In genomic region chr13:24623631-24624030, GRCm38 (mm10) we compare ENCODE assay signal across 27 mouse cellular contexts.
"Had no signal": no experiment of that assay in that cellular context is flagged by ENCODE, and none has a peak within 500 bp of the region (broad histone marks: within the 10 kb centered on the region; RNA-seq: fewer than 3 reads in every experiment).

No protein-coding gene starts in this region.

- H3K9me3 ChIP-seq: heart, embryonic 13.5 days; heart, embryonic 15.5 days; hindbrain, embryonic 13.5 days; hindbrain, embryonic 15.5 days; kidney, embryonic 15.5 days; limb, embryonic 10.5 days; limb, embryonic 12.5 days; liver, embryonic 13.5 days; liver, embryonic 15.5 days had no signal

- H3K9ac ChIP-seq: heart, embryonic 13.5 days; heart, embryonic 15.5 days; hindbrain, embryonic 13.5 days; hindbrain, embryonic 15.5 days; kidney, embryonic 15.5 days; limb, embryonic 12.5 days; liver, embryonic 13.5 days; liver, embryonic 15.5 days had no signal

- ATAC-seq: hindbrain, postnatal 0 days; intestine, embryonic 16.5 days had no signal

- H3K27me3 ChIP-seq: heart, embryonic 13.5 days; heart, embryonic 15.5 days; hindbrain, embryonic 13.5 days; hindbrain, embryonic 15.5 days; kidney, embryonic 15.5 days; limb, embryonic 12.5 days; liver, embryonic 13.5 days had no signal

- H3K4me1 ChIP-seq: limb, embryonic 12.5 days; liver, embryonic 13.5 days; liver, embryonic 15.5 days had no signal

- H3K4me3 ChIP-seq: heart, adult 2 months; heart, embryonic 13.5 days; heart, embryonic 15.5 days; hindbrain, embryonic 13.5 days; hindbrain, embryonic 15.5 days; kidney, embryonic 15.5 days; limb, embryonic 10.5 days; limb, embryonic 12.5 days; liver, embryonic 13.5 days; liver, embryonic 15.5 days had no signal

- DNase-seq: gastrocnemius, postnatal 14 days; gastrocnemius, postnatal 36 days; heart, adult 11 months; heart, adult 2 months; heart, postnatal 14 days; heart, postnatal 36 days; kidney, adult 11 months; kidney, adult 2 months; kidney, adult 9 months; kidney, postnatal 14 days; kidney, postnatal 36 days; layer of hippocampus, adult 9-11 months; layer of hippocampus, postnatal 36 days; liver; liver, embryonic 13.5 days had no signal

- H3K36me3 ChIP-seq: heart, embryonic 13.5 days; heart, embryonic 15.5 days; hindbrain, embryonic 13.5 days; hindbrain, embryonic 15.5 days; kidney, embryonic 15.5 days; limb, embryonic 10.5 days; limb, embryonic 12.5 days; liver, embryonic 13.5 days; liver, embryonic 15.5 days had no signal

- H3K27ac ChIP-seq: heart, adult 2 months; heart, embryonic 13.5 days; heart, embryonic 15.5 days; hindbrain, embryonic 15.5 days; hindbrain, postnatal 0 days; kidney, embryonic 15.5 days; kidney, postnatal 0 days; limb, embryonic 10.5 days; limb, embryonic 12.5 days; liver, embryonic 13.5 days; liver, embryonic 15.5 days had no signal

- H3K4me2 ChIP-seq: heart, embryonic 11.5 days; heart, embryonic 13.5 days; heart, embryonic 15.5 days; hindbrain, embryonic 13.5 days; hindbrain, embryonic 15.5 days; kidney, embryonic 15.5 days; limb, embryonic 12.5 days; liver, embryonic 13.5 days; liver, embryonic 15.5 days had no signal
